Mouse (Mus musculus) forelimb bud, embryonic 11.5 days (tissue): ENCODE measurements at regions not wholly inside any gene's neighbourhood (a gene's known extent, or its start where the extent isn't known, plus 50 kb on each side); places are given as distances from the start of the nearest gene placed in this dataset.
A peak's percentile ranks its signal among the peaks of the same experiment; 100 is the strongest.
"Not testable (repeated sequence)": the region's sequence is repeated elsewhere in the genome, so short reads cannot be mapped to it uniquely, and the experiment has no call there.

Experiments
- DNase-seq: peaks from one replicate; pipeline ENCODE4 v3.0.0-alpha.2; 2012; ENCODE audit warnings: low read depth, low spot score

GRCm38 (mm10) chr4:23341240-23341639, 853.1 kb upstream of the Pou3f2 start:
- DNase-seq = no peak

GRCm38 (mm10) chr4:23338481-23338880, 850.3 kb upstream of the Pou3f2 start:
- DNase-seq = peak; percentile 23

GRCm38 (mm10) chr4:23300617-23301016, 812.5 kb upstream of the Pou3f2 start:
- no peak for DNase-seq

- no peak for DNase-seq
Measured at GRCm38 (mm10) chr4:23280087-23280486, 791.9 kb upstream of the Pou3f2 start.

- DNase-seq = no peak
Measured at GRCm38 (mm10) chr4:23275203-23275602, 787.0 kb upstream of the Pou3f2 start.

GRCm38 (mm10) chr4:23271947-23272346, 783.8 kb upstream of the Pou3f2 start:
- DNase-seq = peak; percentile 48

GRCm38 (mm10) chr4:23260371-23260770, 772.2 kb upstream of the Pou3f2 start:
- DNase-seq = no peak

GRCm38 (mm10) chr4:23234960-23235359, 746.8 kb upstream of the Pou3f2 start:
- no peak for DNase-seq

GRCm38 (mm10) chr4:23194756-23195155, 706.6 kb upstream of the Pou3f2 start:
- DNase-seq = not testable (repeated sequence)

- DNase-seq = no peak
Measured at GRCm38 (mm10) chr4:23193384-23194135, 705.4 kb upstream of the Pou3f2 start.

- DNase-seq = no peak
Measured at GRCm38 (mm10) chr4:23173811-23174210, 685.6 kb upstream of the Pou3f2 start.

- DNase-seq = no peak
Measured at GRCm38 (mm10) chr4:23173330-23173729, 685.2 kb upstream of the Pou3f2 start.

- DNase-seq = no peak
Measured at GRCm38 (mm10) chr4:23148097-23148849, 660.1 kb upstream of the Pou3f2 start.

GRCm38 (mm10) chr4:23133386-23133785, 645.2 kb upstream of the Pou3f2 start:
- no peak for DNase-seq

- DNase-seq = not testable (repeated sequence)
Measured at GRCm38 (mm10) chr4:23101452-23101851, 613.3 kb upstream of the Pou3f2 start.

GRCm38 (mm10) chr4:23079521-23079920, 591.4 kb upstream of the Pou3f2 start:
- DNase-seq = no peak

GRCm38 (mm10) chr4:23077603-23078002, 589.4 kb upstream of the Pou3f2 start:
- no peak for DNase-seq

GRCm38 (mm10) chr4:23050701-23051317, 562.6 kb upstream of the Pou3f2 start:
- DNase-seq = no peak

GRCm38 (mm10) chr4:23037784-23038183, 549.6 kb upstream of the Pou3f2 start:
- DNase-seq = no peak

GRCm38 (mm10) chr4:23031271-23031670, 543.1 kb upstream of the Pou3f2 start:
- DNase-seq = no peak

- DNase-seq = no peak
Measured at GRCm38 (mm10) chr4:23022177-23022576, 534.0 kb upstream of the Pou3f2 start.

- no peak for DNase-seq
Measured at GRCm38 (mm10) chr4:23010346-23010745, 522.2 kb upstream of the Pou3f2 start.
